Mouse (Mus musculus) E14TG2a.4 (cell line): ENCODE measurements at regions not wholly inside any gene's neighbourhood (a gene's known extent, or its start where the extent isn't known, plus 50 kb on each side); places are given as distances from the start of the nearest gene placed in this dataset.

Experiments used
- CTCF ChIP-seq: conservative IDR thresholded peaks from 2 replicates; pipeline ENCODE4 v1.5.1; 2014; ENCODE audit warnings: low read length
- NANOG ChIP-seq: IDR thresholded peaks from 2 replicates; pipeline ENCODE4 v1.6.1; 2014; ENCODE audit warnings: borderline replicate concordance, low read length, mixed read lengths

DNA sequence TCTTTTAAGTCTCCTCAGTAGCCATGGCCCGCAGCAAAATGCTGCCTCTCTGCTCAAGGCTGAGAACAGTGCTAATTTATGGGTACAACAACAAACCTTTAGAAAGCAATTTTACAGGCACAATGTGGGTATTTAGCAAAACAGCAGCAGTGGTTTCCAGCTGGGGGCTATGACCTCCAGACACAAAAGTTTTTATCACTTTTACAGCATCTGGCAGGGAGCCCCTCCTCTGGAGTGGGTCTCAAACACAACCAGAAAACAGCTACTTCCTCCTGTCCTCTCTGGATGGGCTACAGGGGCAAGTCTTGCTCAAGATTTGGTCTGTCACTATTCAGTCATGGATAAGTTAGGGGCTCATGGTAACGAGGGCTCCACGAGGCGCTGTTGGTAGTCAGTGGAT lies 137.1 kb upstream of the Trpc7 start:
- TF ChIP-seq CTCF (no peak), NANOG (no peak)
